Mouse (Mus musculus): ENCODE data around the gene Git1.

Git1 gene

DNA sequence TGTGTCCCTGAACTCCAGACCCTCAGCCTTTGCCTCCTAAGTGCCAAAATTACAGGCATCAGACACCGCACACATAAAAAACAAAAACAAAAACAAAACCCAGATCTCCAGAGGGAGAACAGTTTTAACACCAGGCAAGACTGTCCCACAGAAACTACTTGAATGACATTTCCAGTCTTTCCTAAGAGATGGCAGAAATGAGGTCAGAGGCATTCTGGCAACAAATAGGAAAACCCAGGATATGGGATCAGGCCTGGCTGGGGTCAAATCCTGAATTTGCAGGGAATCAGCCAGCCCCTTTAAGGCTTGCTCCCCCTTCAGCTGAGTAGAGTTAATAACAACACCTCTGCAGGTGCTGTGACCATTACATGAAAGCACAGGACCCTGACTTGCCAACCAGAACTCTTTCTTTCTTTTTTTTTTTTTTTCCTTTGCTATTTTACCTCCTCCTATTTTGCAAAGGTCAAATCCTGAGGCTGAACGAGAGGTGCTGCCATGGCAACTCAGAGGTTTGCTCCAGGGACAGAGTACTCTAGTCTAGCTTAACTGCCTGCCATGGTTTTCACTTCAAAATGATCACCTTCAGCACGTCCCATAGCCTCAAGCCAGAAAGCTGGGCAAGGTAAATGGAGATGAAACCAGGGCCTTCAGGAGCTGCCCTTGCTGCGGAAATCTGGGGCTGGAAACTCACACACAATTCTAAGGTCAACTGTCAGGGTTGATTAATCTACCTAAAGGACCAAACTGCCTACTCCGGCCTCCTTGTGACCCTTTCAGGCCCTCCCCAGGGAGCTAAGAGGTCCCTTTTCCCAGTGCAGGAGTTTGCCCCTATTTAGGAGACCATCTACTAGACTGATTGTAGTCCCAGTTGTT, 23.4 kb downstream of the Git1 start:
- no peak for TF ChIP-seq GATA4 (IDR thresholded peaks at IDR 0.05; ENCODE audit: insufficient replicate concordance, low read length)

GRCm38 (mm10) chr11:77518051-77518798, 24.9 kb downstream of the Git1 start:
- no peak for TF ChIP-seq GATA4 (IDR thresholded peaks at IDR 0.05; ENCODE audit: insufficient replicate concordance, low read length)

- TF ChIP-seq GATA4 (IDR thresholded peaks at IDR 0.05; ENCODE audit: insufficient replicate concordance, low read length) = no peak
Measured at GRCm38 (mm10) chr11:77519043-77519442, 25.7 kb downstream of the Git1 start, which contains the start of gene Gm10392. TSS of gene Gm10392 (minus strand) at chr11:77519198.

DNA sequence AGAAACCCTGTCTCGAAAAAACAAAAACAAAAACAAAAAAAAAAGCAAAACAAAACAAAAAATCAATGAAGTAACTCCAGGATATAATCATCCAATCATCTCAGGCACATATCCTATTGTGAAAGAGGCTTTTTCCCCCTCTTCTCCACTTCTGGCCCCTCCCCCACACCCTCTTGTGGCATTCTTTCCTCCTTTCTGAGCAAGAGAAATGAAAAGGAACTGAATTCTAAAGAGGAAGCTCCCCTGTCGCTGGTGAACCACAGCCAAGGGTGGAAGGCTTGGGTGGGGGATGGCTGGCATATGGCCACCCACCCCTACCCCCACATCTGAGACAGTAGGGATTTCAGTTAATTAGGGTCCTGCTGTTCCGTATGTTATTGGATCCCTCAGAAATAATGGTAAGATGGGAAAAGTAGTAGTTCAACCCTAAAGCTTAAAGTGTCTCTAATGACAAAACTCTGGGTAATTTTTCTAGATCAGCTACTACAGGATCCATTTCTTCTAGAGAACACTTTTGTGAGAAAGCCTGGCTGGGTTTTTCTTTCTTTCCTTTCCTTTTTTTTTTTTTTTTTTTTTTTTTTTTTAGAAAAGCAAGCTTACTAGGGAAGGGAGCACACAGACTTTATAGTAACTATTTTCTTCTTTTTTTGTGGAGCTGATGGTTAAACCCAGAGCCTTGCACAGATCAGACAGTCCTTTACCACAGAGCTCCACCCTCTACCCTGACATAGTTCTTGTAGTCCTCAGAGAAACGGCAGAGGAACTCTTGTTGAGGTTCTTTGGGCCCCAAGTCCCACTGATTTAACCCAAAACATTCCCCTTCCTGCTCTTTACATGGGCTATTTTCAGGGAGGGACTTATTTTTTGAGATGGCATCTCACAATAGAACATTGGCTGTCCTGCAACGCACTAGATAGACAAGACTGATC, 27.5 kb downstream of the Git1 start:
- TF ChIP-seq GATA4 (IDR thresholded peaks at IDR 0.05; ENCODE audit: insufficient replicate concordance, low read length) = no peak

- no peak for TF ChIP-seq GATA4 (IDR thresholded peaks at IDR 0.05; ENCODE audit: insufficient replicate concordance, low read length)
Measured at GRCm38 (mm10) chr11:77525804-77526486, 32.6 kb downstream of the Git1 start.

DNA sequence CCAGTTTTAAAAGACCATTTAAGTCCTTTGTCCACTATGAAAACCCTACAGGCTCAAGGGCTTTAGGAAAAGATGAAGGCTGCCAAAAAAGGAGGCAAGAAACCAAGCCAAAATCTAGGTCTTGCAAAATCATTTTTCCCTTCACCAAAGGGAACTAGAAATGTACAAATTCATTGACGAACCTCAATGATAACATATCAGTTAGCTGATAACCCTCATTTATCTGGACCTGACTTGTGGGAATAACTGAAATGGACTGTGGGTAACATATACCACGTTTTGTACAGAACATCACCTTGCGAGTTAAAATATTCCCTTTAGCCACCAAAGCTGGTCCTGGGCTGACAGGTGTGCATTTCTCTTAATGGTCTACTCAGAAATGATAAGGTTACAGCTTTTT, 36.3 kb downstream of the Git1 start:
- no peak for TF ChIP-seq GATA4 (IDR thresholded peaks at IDR 0.05; ENCODE audit: insufficient replicate concordance, low read length)

- no peak for TF ChIP-seq GATA4 (IDR thresholded peaks at IDR 0.05; ENCODE audit: insufficient replicate concordance, low read length)
Measured at GRCm38 (mm10) chr11:77530862-77531261, 37.5 kb downstream of the Git1 start.

GRCm38 (mm10) chr11:77532202-77532846, 39.0 kb downstream of the Git1 start:
- no peak for TF ChIP-seq GATA4 (IDR thresholded peaks at IDR 0.05; ENCODE audit: insufficient replicate concordance, low read length)

DNA sequence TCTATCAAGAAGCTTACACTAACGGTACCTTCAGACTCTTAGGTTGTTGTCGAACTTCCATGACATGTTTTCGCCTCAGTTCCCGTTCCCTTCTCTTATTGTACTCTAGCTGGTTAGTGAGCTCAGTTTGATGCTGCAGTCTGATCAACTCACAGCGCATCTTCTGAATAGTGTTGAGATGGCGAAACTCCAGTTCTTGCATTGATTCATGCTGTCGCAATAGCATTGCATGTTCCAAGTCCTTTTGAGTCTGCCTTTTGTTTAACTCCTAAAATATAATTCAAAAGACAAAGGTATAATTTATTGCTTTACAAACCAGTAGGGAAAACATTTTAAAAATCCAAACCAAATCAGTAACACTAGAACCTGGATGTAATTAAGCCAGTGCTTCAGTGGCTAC, 51.9 kb downstream of the Git1 start:
- TF ChIP-seq GATA4 (IDR thresholded peaks at IDR 0.05; ENCODE audit: insufficient replicate concordance, low read length) = no peak
